Mouse (Mus musculus): Measurements from ENCODE around the gene Slc48a1. TPM values are rescaled to one million over a fixed set of nuclear protein-coding genes. Genes with fewer than 3 reads are reported as not detected.

The Slc48a1 gene
- polyA plus RNA-seq, 1 experiment from 2014 or later = 48.0 TPM

- Histone ChIP-seq H3K27ac (0 out of 2 replicates have a peak overlapping the region, but pooled peaks have one; percentile 19), H3K4me2 (replicated peaks) (no peak overlapping the region), H3K9me3 (no peaks in the 10 kb centered on the region), H3K9ac (replicated peaks) (peak overlapping the region; percentile 23; the same call in 1 of the 2 replicates), H3K36me3 (peaks cover 44% of the 10 kb centered on the region), H3K4me3 (replicated peaks) (no peak overlapping the region), H3K27me3 (no peaks in the 10 kb centered on the region), H3K4me1 (replicated peaks) (peaks cover 31% of the 10 kb centered on the region)
- ATAC-seq = peak; percentile 41; the same call in 1 of the 2 replicates
- WGBS = 72% methylated on average over 6 of the region's 6 CpGs
Measured at GRCm38 (mm10) chr15:97812126-97812525, 33.8 kb downstream of the Slc48a1 start.

- H3K9ac ChIP-seq (replicated peaks) = no peak overlapping the region
- ATAC-seq = no peak
- WGBS = 75% methylated on average over 7 of the region's 7 CpGs
- H3K9me3 ChIP-seq = no peaks in the 10 kb centered on the region
- no peak overlapping the region for H3K4me2 ChIP-seq (replicated peaks)
- H3K4me1 ChIP-seq (replicated peaks) = peaks cover 31% of the 10 kb centered on the region
- no peaks in the 10 kb centered on the region for H3K27me3 ChIP-seq
- peaks cover 36% of the 10 kb centered on the region for H3K36me3 ChIP-seq
- no peak overlapping the region for H3K4me3 ChIP-seq (replicated peaks)
- peak overlapping the region; percentile 62; the same call in 1 of the 2 replicates for H3K27ac ChIP-seq
Measured at GRCm38 (mm10) chr15:97812875-97813274, 34.6 kb downstream of the Slc48a1 start.

- 0 out of 2 replicates have a peak, but pooled peaks have one; percentile 22 for ATAC-seq
- Histone ChIP-seq H3K36me3 (peaks cover 29% of the 10 kb centered on the region), H3K4me1 (replicated peaks) (peaks cover 33% of the 10 kb centered on the region), H3K9ac (replicated peaks) (no peak overlapping the region), H3K4me3 (replicated peaks) (no peak overlapping the region), H3K27me3 (no peaks in the 10 kb centered on the region), H3K9me3 (no peaks in the 10 kb centered on the region), H3K4me2 (replicated peaks) (no peak overlapping the region), H3K27ac (peak overlapping the region; percentile 62)
- 47% methylated on average over 21 of the region's 21 CpGs for WGBS
Measured at GRCm38 (mm10) chr15:97813452-97814204, 35.3 kb downstream of the Slc48a1 start.

- Histone ChIP-seq H3K9ac (replicated peaks) (no peak overlapping the region), H3K4me3 (replicated peaks) (no peak overlapping the region)
- 63% methylated on average over 5 of the region's 5 CpGs for WGBS
Measured at GRCm38 (mm10) chr15:97814703-97815102, 36.4 kb downstream of the Slc48a1 start.

GRCm38 (mm10) chr15:97815254-97815653, 36.9 kb downstream of the Slc48a1 start:
- no peak overlapping the region for H3K4me2 ChIP-seq (replicated peaks)
- ATAC-seq = no peak
- WGBS = 95% methylated on average over 4 of the region's 4 CpGs
- no peak overlapping the region for H3K4me3 ChIP-seq (replicated peaks)
- H3K27ac ChIP-seq = no peak overlapping the region
- H3K27me3 ChIP-seq = no peaks in the 10 kb centered on the region
- H3K36me3 ChIP-seq = peaks cover 12% of the 10 kb centered on the region
- H3K4me1 ChIP-seq (replicated peaks) = peaks cover 39% of the 10 kb centered on the region
- H3K9ac ChIP-seq (replicated peaks) = no peak overlapping the region
- no peaks in the 10 kb centered on the region for H3K9me3 ChIP-seq

More at GRCm38 (mm10) chr15:97814703-97815102, 36.4 kb downstream of the Slc48a1 start:
- no peak for ATAC-seq
- no peak overlapping the region for H3K4me2 ChIP-seq (replicated peaks)
- H3K27me3 ChIP-seq = no peaks in the 10 kb centered on the region
- H3K27ac ChIP-seq = no peak overlapping the region
- H3K36me3 ChIP-seq = peaks cover 18% of the 10 kb centered on the region
- H3K9me3 ChIP-seq = no peaks in the 10 kb centered on the region
- peaks cover 35% of the 10 kb centered on the region for H3K4me1 ChIP-seq (replicated peaks)

- Histone ChIP-seq H3K27me3 (no peaks in the 10 kb centered on the region), H3K4me2 (replicated peaks) (no peak overlapping the region), H3K9ac (replicated peaks) (no peak overlapping the region), H3K4me3 (replicated peaks) (no peak overlapping the region), H3K9me3 (no peaks in the 10 kb centered on the region), H3K4me1 (replicated peaks) (peaks cover 44% of the 10 kb centered on the region), H3K27ac (no peak overlapping the region), H3K36me3 (0 out of 2 replicates have a peak, but pooled peaks cover 5% of the 10 kb centered on the region)
- no peak for ATAC-seq
- 91% methylated on average over 17 of the region's 17 CpGs for WGBS
Measured at GRCm38 (mm10) chr15:97816199-97816994, 38.1 kb downstream of the Slc48a1 start.

GRCm38 (mm10) chr15:97819937-97820336, 41.6 kb downstream of the Slc48a1 start:
- Histone ChIP-seq H3K4me3 (replicated peaks) (no peak overlapping the region), H3K9me3 (no peaks in the 10 kb centered on the region), H3K4me2 (replicated peaks) (no peak overlapping the region), H3K27ac (no peak overlapping the region), H3K9ac (replicated peaks) (no peak overlapping the region), H3K36me3 (0 out of 2 replicates have a peak, but pooled peaks cover 4% of the 10 kb centered on the region), H3K4me1 (replicated peaks) (peaks cover 48% of the 10 kb centered on the region), H3K27me3 (no peaks in the 10 kb centered on the region)
- 84% methylated on average over 9 of the region's 9 CpGs for WGBS
- ATAC-seq = no peak

- no peak for ATAC-seq
- Histone ChIP-seq H3K4me2 (replicated peaks) (no peak overlapping the region), H3K4me1 (replicated peaks) (peaks cover 63% of the 10 kb centered on the region), H3K4me3 (replicated peaks) (no peak overlapping the region), H3K36me3 (0 out of 2 replicates have a peak, but pooled peaks cover 4% of the 10 kb centered on the region), H3K27me3 (no peaks in the 10 kb centered on the region), H3K9me3 (no peaks in the 10 kb centered on the region), H3K27ac (no peak overlapping the region; the same call in 1 of the 2 replicates), H3K9ac (replicated peaks) (no peak overlapping the region)
- 72% methylated on average over 10 of the region's 10 CpGs for WGBS
Measured at GRCm38 (mm10) chr15:97821321-97821982, 43.1 kb downstream of the Slc48a1 start.

- no peaks in the 10 kb centered on the region for H3K27me3 ChIP-seq
- no peak overlapping the region; the same call in 1 of the 2 replicates for H3K27ac ChIP-seq
- no peak overlapping the region for H3K4me3 ChIP-seq (replicated peaks)
- H3K4me1 ChIP-seq (replicated peaks) = peaks cover 68% of the 10 kb centered on the region
- H3K9ac ChIP-seq (replicated peaks) = no peak overlapping the region
- H3K9me3 ChIP-seq = no peaks in the 10 kb centered on the region
- H3K36me3 ChIP-seq = 0 out of 2 replicates have a peak, but pooled peaks cover 4% of the 10 kb centered on the region
- 79% methylated on average over 6 of the region's 6 CpGs for WGBS
- ATAC-seq = no peak
- no peak overlapping the region for H3K4me2 ChIP-seq (replicated peaks)
Measured at GRCm38 (mm10) chr15:97821983-97822363, 43.7 kb downstream of the Slc48a1 start.

GRCm38 (mm10) chr15:97822545-97823228, 44.4 kb downstream of the Slc48a1 start:
- peaks cover 75% of the 10 kb centered on the region for H3K4me1 ChIP-seq (replicated peaks)
- H3K27me3 ChIP-seq = no peaks in the 10 kb centered on the region
- H3K4me2 ChIP-seq (replicated peaks) = no peak overlapping the region
- WGBS = 53% methylated on average over 11 of the region's 12 CpGs
- no peak for ATAC-seq
- H3K36me3 ChIP-seq = 0 out of 2 replicates have a peak, but pooled peaks cover 4% of the 10 kb centered on the region
- H3K9ac ChIP-seq (replicated peaks) = no peak overlapping the region
- no peaks in the 10 kb centered on the region for H3K9me3 ChIP-seq
- H3K4me3 ChIP-seq (replicated peaks) = no peak overlapping the region
- H3K27ac ChIP-seq = no peak overlapping the region

GRCm38 (mm10) chr15:97823479-97823878, 45.2 kb downstream of the Slc48a1 start:
- no peak for ATAC-seq
- 0 out of 2 replicates have a peak, but pooled peaks cover 4% of the 10 kb centered on the region for H3K36me3 ChIP-seq
- no peaks in the 10 kb centered on the region for H3K27me3 ChIP-seq
- H3K4me2 ChIP-seq (replicated peaks) = no peak overlapping the region
- WGBS = 67% methylated on average over 12 of the region's 12 CpGs
- H3K4me3 ChIP-seq (replicated peaks) = no peak overlapping the region
- H3K4me1 ChIP-seq (replicated peaks) = peaks cover 79% of the 10 kb centered on the region
- peak overlapping the region; percentile 7; the same call in 1 of the 2 replicates for H3K27ac ChIP-seq
- no peaks in the 10 kb centered on the region for H3K9me3 ChIP-seq
- H3K9ac ChIP-seq (replicated peaks) = no peak overlapping the region
